Mouse (Mus musculus): ENCODE measurements around the gene Kcnk3. TPM values are rescaled to one million over a fixed set of nuclear protein-coding genes. Genes with fewer than 3 reads are reported as not detected.

The Kcnk3 gene
- polyA plus RNA-seq, 1 experiment, result not detected

- Histone ChIP-seq H3K27ac (ENCODE audit: insufficient read depth, low read length) (no peak overlapping the region), H3K36me3 (ENCODE audit: control insufficient read depth, insufficient read depth, low read length, poor library complexity, severe bottlenecking) (no peaks in the 10 kb centered on the region), H3K4me1 (ENCODE audit: control insufficient read depth, insufficient read depth, low read length) (no peaks in the 10 kb centered on the region), H3K9me3 (replicated peaks; ENCODE audit: control insufficient read depth, insufficient read depth, low read length, poor library complexity, severe bottlenecking) (no peaks in the 10 kb centered on the region), H3K27me3 (ENCODE audit: control insufficient read depth, insufficient read depth, low read length, poor library complexity, severe bottlenecking) (no peaks in the 10 kb centered on the region), H3K4me3 (ENCODE audit: low read depth, low read length) (no peak overlapping the region), H3K9ac (ENCODE audit: low read depth, poor library complexity, severe bottlenecking) (no peak overlapping the region)
- no peak for TF ChIP-seq EP300 (IDR thresholded peaks at IDR 0.05; ENCODE audit: insufficient read depth, low read depth, low read length)
- TF ChIP-seq CTCF (IDR thresholded peaks at IDR 0.05; ENCODE audit: low read depth, low read length), result no peak
- no peak for TF ChIP-seq POLR2A (IDR thresholded peaks at IDR 0.05; ENCODE audit: insufficient read depth, low read length)
Measured at GRCm38 (mm10) chr5:30578445-30579080, 9.4 kb upstream of the Kcnk3 start.

GRCm38 (mm10) chr5:30580725-30581124 is 7.2 kb upstream of the Kcnk3 start:
- Histone ChIP-seq H3K4me1 (ENCODE audit: control insufficient read depth, insufficient read depth, low read length) (no peaks in the 10 kb centered on the region), H3K4me3 (ENCODE audit: low read depth, low read length) (no peak overlapping the region), H3K9ac (ENCODE audit: low read depth, poor library complexity, severe bottlenecking) (no peak overlapping the region), H3K36me3 (ENCODE audit: control insufficient read depth, insufficient read depth, low read length, poor library complexity, severe bottlenecking) (no peaks in the 10 kb centered on the region), H3K27ac (ENCODE audit: insufficient read depth, low read length) (no peak overlapping the region), H3K9me3 (replicated peaks; ENCODE audit: control insufficient read depth, insufficient read depth, low read length, poor library complexity, severe bottlenecking) (no peaks in the 10 kb centered on the region), H3K27me3 (ENCODE audit: control insufficient read depth, insufficient read depth, low read length, poor library complexity, severe bottlenecking) (no peaks in the 10 kb centered on the region)
- TF ChIP-seq EP300 (IDR thresholded peaks at IDR 0.05; ENCODE audit: insufficient read depth, low read depth, low read length) (no peak), CTCF (IDR thresholded peaks at IDR 0.05; ENCODE audit: low read depth, low read length) (no peak), POLR2A (IDR thresholded peaks at IDR 0.05; ENCODE audit: insufficient read depth, low read length) (no peak)

GRCm38 (mm10) chr5:30582017-30582416 is 6.0 kb upstream of the Kcnk3 start:
- H3K36me3 ChIP-seq (ENCODE audit: control insufficient read depth, insufficient read depth, low read length, poor library complexity, severe bottlenecking), result no peaks in the 10 kb centered on the region
- H3K9me3 ChIP-seq (replicated peaks; ENCODE audit: control insufficient read depth, insufficient read depth, low read length, poor library complexity, severe bottlenecking), result no peaks in the 10 kb centered on the region
- TF ChIP-seq CTCF (IDR thresholded peaks at IDR 0.05; ENCODE audit: low read depth, low read length) (no peak), EP300 (IDR thresholded peaks at IDR 0.05; ENCODE audit: insufficient read depth, low read depth, low read length) (no peak), POLR2A (IDR thresholded peaks at IDR 0.05; ENCODE audit: insufficient read depth, low read length) (no peak)
- no peak overlapping the region for H3K27ac ChIP-seq (ENCODE audit: insufficient read depth, low read length)
- H3K9ac ChIP-seq (ENCODE audit: low read depth, poor library complexity, severe bottlenecking), result no peak overlapping the region
- no peaks in the 10 kb centered on the region for H3K4me1 ChIP-seq (ENCODE audit: control insufficient read depth, insufficient read depth, low read length)
- H3K4me3 ChIP-seq (ENCODE audit: low read depth, low read length), result no peak overlapping the region
- H3K27me3 ChIP-seq (ENCODE audit: control insufficient read depth, insufficient read depth, low read length, poor library complexity, severe bottlenecking), result no peaks in the 10 kb centered on the region

- TF ChIP-seq EP300 (IDR thresholded peaks at IDR 0.05; ENCODE audit: insufficient read depth, low read depth, low read length) (no peak), POLR2A (IDR thresholded peaks at IDR 0.05; ENCODE audit: insufficient read depth, low read length) (no peak), CTCF (IDR thresholded peaks at IDR 0.05; ENCODE audit: low read depth, low read length) (no peak)
- H3K4me3 ChIP-seq (ENCODE audit: low read depth, low read length), result no peak overlapping the region
- no peak overlapping the region for H3K27ac ChIP-seq (ENCODE audit: insufficient read depth, low read length)
- H3K36me3 ChIP-seq (ENCODE audit: control insufficient read depth, insufficient read depth, low read length, poor library complexity, severe bottlenecking), result no peaks in the 10 kb centered on the region
- no peaks in the 10 kb centered on the region for H3K4me1 ChIP-seq (ENCODE audit: control insufficient read depth, insufficient read depth, low read length)
- no peaks in the 10 kb centered on the region for H3K9me3 ChIP-seq (replicated peaks; ENCODE audit: control insufficient read depth, insufficient read depth, low read length, poor library complexity, severe bottlenecking)
- peaks cover 12% of the 10 kb centered on the region for H3K27me3 ChIP-seq (ENCODE audit: control insufficient read depth, insufficient read depth, low read length, poor library complexity, severe bottlenecking)
- H3K9ac ChIP-seq (ENCODE audit: low read depth, poor library complexity, severe bottlenecking), result no peak overlapping the region
Measured at GRCm38 (mm10) chr5:30586616-30587015, 1.4 kb upstream of the Kcnk3 start.

- Histone ChIP-seq H3K4me3 (ENCODE audit: low read depth, low read length) (no peak overlapping the region), H3K9ac (ENCODE audit: low read depth, poor library complexity, severe bottlenecking) (no peak overlapping the region), H3K27me3 (ENCODE audit: control insufficient read depth, insufficient read depth, low read length, poor library complexity, severe bottlenecking) (peaks cover 12% of the 10 kb centered on the region), H3K36me3 (ENCODE audit: control insufficient read depth, insufficient read depth, low read length, poor library complexity, severe bottlenecking) (no peaks in the 10 kb centered on the region), H3K9me3 (replicated peaks; ENCODE audit: control insufficient read depth, insufficient read depth, low read length, poor library complexity, severe bottlenecking) (no peaks in the 10 kb centered on the region), H3K27ac (ENCODE audit: insufficient read depth, low read length) (no peak overlapping the region), H3K4me1 (ENCODE audit: control insufficient read depth, insufficient read depth, low read length) (no peaks in the 10 kb centered on the region)
- TF ChIP-seq CTCF (IDR thresholded peaks at IDR 0.05; ENCODE audit: low read depth, low read length) (no peak), EP300 (IDR thresholded peaks at IDR 0.05; ENCODE audit: insufficient read depth, low read depth, low read length) (no peak), POLR2A (IDR thresholded peaks at IDR 0.05; ENCODE audit: insufficient read depth, low read length) (no peak)
Measured at GRCm38 (mm10) chr5:30587101-30587500, 869 bp upstream of the Kcnk3 start.

GRCm38 (mm10) chr5:30588301-30588968 is 465 bp downstream of the Kcnk3 start:
- Histone ChIP-seq H3K9me3 (replicated peaks; ENCODE audit: control insufficient read depth, insufficient read depth, low read length, poor library complexity, severe bottlenecking) (no peaks in the 10 kb centered on the region), H3K27me3 (ENCODE audit: control insufficient read depth, insufficient read depth, low read length, poor library complexity, severe bottlenecking) (peaks cover 12% of the 10 kb centered on the region), H3K4me3 (ENCODE audit: low read depth, low read length) (peak overlapping the region; percentile 54), H3K27ac (ENCODE audit: insufficient read depth, low read length) (no peak overlapping the region), H3K36me3 (ENCODE audit: control insufficient read depth, insufficient read depth, low read length, poor library complexity, severe bottlenecking) (no peaks in the 10 kb centered on the region), H3K9ac (ENCODE audit: low read depth, poor library complexity, severe bottlenecking) (0 out of 2 replicates have a peak overlapping the region, but pooled peaks have one; percentile 32), H3K4me1 (ENCODE audit: control insufficient read depth, insufficient read depth, low read length) (no peaks in the 10 kb centered on the region)
- TF ChIP-seq POLR2A (IDR thresholded peaks at IDR 0.05; ENCODE audit: insufficient read depth, low read length) (no peak), EP300 (IDR thresholded peaks at IDR 0.05; ENCODE audit: insufficient read depth, low read depth, low read length) (no peak), CTCF (IDR thresholded peaks at IDR 0.05; ENCODE audit: low read depth, low read length) (no peak)

Data from ES-Bruce4 (cell line).